Mouse (Mus musculus) gastrocnemius, adult 2 months (tissue): ENCODE data around the gene Gabbr2. TPM values are rescaled to one million over a fixed set of nuclear protein-coding genes. Genes with fewer than 3 reads are reported as not detected.
A peak's percentile ranks its signal among the peaks of the same experiment; 100 is the strongest.

Source experiments
- DNase-seq: peaks from one replicate; pipeline ENCODE4 v3.0.0; 2022
- H3K27ac ChIP-seq: fragments of 200-600 bp; 2 replicates; pipeline ENCODE4 v1.8.1; 2022; ENCODE audit warnings: mild to moderate bottlenecking
- H3K4me3 ChIP-seq: fragments of 200-600 bp; 2 replicates; pipeline ENCODE4 v1.8.1; 2022; ENCODE audit warnings: mild to moderate bottlenecking, moderate library complexity
- CTCF ChIP-seq: fragments of 200-600 bp; IDR thresholded peaks from 2 replicates; pipeline ENCODE4 v1.8.1; 2022; ENCODE audit warnings: antibody characterized with exemption, mild to moderate bottlenecking, moderate library complexity
- intact Hi-C: fragments of 180-260 bp; cut with DNase I; formaldehyde crosslinking; loops from one replicate; pipeline ENCODE4 v1.15.1; 2025
- total RNA-seq, 2 experiments: library from RNA; stranded (reverse); gene quantifications; 2 replicates each; pipeline ENCODE4 v1.2.3; 2021

The Gabbr2 gene
- total RNA-seq, 2 experiments from 2014 or later = 0.06 to 0.10 TPM

GRCm38 (mm10) chr4:46716361-46716760 is 275.3 kb downstream of the Gabbr2 start:
- no peak for DNase-seq
- no peak for TF ChIP-seq CTCF
- Histone ChIP-seq H3K27ac (no peak overlapping the region), H3K4me3 (no peak overlapping the region)
- intact Hi-C loops = no loop called here

GRCm38 (mm10) chr4:46710523-46710922 is 281.1 kb downstream of the Gabbr2 start:
- TF ChIP-seq CTCF = no peak
- intact Hi-C loops = no loop called here
- Histone ChIP-seq H3K4me3 (no peak overlapping the region), H3K27ac (no peak overlapping the region)
- DNase-seq = no peak

- no peak overlapping the region for H3K27ac ChIP-seq
- no peak for TF ChIP-seq CTCF
- intact Hi-C loops = no loop called here
- no peak for DNase-seq
- H3K4me3 ChIP-seq = no peak overlapping the region
These were observed 281.7 kb downstream of the Gabbr2 start for GRCm38 (mm10) chr4:46710018-46710417.

GRCm38 (mm10) chr4:46709492-46709891 is 282.2 kb downstream of the Gabbr2 start:
- H3K4me3 ChIP-seq = no peak overlapping the region
- intact Hi-C loops = no loop called here
- DNase-seq = no peak
- no peak overlapping the region for H3K27ac ChIP-seq
- TF ChIP-seq CTCF = no peak

- no peak overlapping the region for H3K27ac ChIP-seq
- intact Hi-C loops = no loop called here
- peak; percentile 30 for TF ChIP-seq CTCF
- no peak overlapping the region for H3K4me3 ChIP-seq
- no peak for DNase-seq
These were observed 285.9 kb downstream of the Gabbr2 start for GRCm38 (mm10) chr4:46705739-46706138.

- no peak for DNase-seq
- TF ChIP-seq CTCF = no peak
- H3K4me3 ChIP-seq = no peak overlapping the region
- no peak overlapping the region for H3K27ac ChIP-seq
- intact Hi-C loops = no loop called here
These were observed 288.5 kb downstream of the Gabbr2 start for GRCm38 (mm10) chr4:46703146-46703545.

- no peak for DNase-seq
- TF ChIP-seq CTCF = no peak
- no peak overlapping the region for H3K27ac ChIP-seq
- no peak overlapping the region for H3K4me3 ChIP-seq
- intact Hi-C loops = no loop called here
These were observed 291.4 kb downstream of the Gabbr2 start for GRCm38 (mm10) chr4:46700223-46700651.

- TF ChIP-seq CTCF = no peak
These were observed 295.2 kb downstream of the Gabbr2 start for GRCm38 (mm10) chr4:46696467-46696866.

GRCm38 (mm10) chr4:46690565-46690964 is 301.1 kb downstream of the Gabbr2 start:
- Histone ChIP-seq H3K4me3 (no peak overlapping the region), H3K27ac (no peak overlapping the region)
- no peak for TF ChIP-seq CTCF
- intact Hi-C loops = no loop called here
- peak; percentile 6 for DNase-seq

More at GRCm38 (mm10) chr4:46696467-46696866, 295.2 kb downstream of the Gabbr2 start:
- Histone ChIP-seq H3K4me3 (no peak overlapping the region), H3K27ac (no peak overlapping the region)
- intact Hi-C loops = no loop called here
- DNase-seq = no peak

GRCm38 (mm10) chr4:46690023-46690420 is 301.7 kb downstream of the Gabbr2 start:
- intact Hi-C loops = no loop called here
- no peak for TF ChIP-seq CTCF
- no peak for DNase-seq

GRCm38 (mm10) chr4:46689397-46690022 is 302.2 kb downstream of the Gabbr2 start:
- H3K27ac ChIP-seq = no peak overlapping the region
- peak; percentile 69 for DNase-seq
- intact Hi-C loops = loop anchor here (1.0 to 2.0 kb wide), 3 partner anchors 143 to 348 kb away; no protein-coding TSS in a partner anchor
- TF ChIP-seq CTCF = peak; percentile 99; the same call in 1 of the 2 replicates
- no peak overlapping the region for H3K4me3 ChIP-seq

More at GRCm38 (mm10) chr4:46690023-46690420, 301.7 kb downstream of the Gabbr2 start:
- Histone ChIP-seq H3K27ac (no peak overlapping the region), H3K4me3 (no peak overlapping the region)

- no peak overlapping the region for H3K27ac ChIP-seq
- intact Hi-C loops = loop anchor here (2.0 kb wide), 1 partner anchor 144 kb away; no protein-coding TSS in a partner anchor
- no peak for TF ChIP-seq CTCF
- H3K4me3 ChIP-seq = no peak overlapping the region
- no peak for DNase-seq
These were observed 303.4 kb downstream of the Gabbr2 start for GRCm38 (mm10) chr4:46688213-46688832.

GRCm38 (mm10) chr4:46684160-46684559 is 307.5 kb downstream of the Gabbr2 start:
- DNase-seq = peak; percentile 17
- no peak for TF ChIP-seq CTCF
- intact Hi-C loops = no loop called here
- Histone ChIP-seq H3K4me3 (no peak overlapping the region), H3K27ac (no peak overlapping the region)
